ENCODE assay signal across 25 mouse cellular contexts in the genomic region with DNA sequence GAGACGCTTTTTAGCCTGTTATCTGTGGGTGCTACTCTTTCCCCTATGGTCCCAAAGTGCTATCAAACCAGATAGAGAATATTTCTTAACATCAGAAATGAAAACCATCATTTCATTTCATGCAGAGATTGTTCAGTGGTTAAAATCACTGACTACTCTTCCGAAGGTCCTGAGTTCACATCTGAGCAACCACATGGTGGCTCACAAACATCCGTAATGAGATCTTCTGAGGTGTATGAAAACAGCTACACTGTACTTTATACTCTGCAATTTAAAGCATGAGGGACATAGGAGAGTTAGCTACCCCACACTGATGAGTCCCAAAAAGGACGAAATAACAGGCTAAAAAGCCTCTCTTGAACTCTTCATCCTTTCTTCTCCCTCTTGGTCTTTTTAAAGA. TPM values are rescaled to one million over a fixed set of nuclear protein-coding genes. Genes with fewer than 3 reads are reported as not detected.
A peak's percentile ranks its signal among the peaks of the same experiment; 100 is the strongest.
DNase-seq lines count a peak whose midpoint lies in the region; ATAC-seq and TF ChIP-seq lines count a peak whose summit lies in the region.
"Had no signal": no experiment of that assay in that cellular context is flagged by ENCODE, and none has a peak within 500 bp of the region (broad histone marks: within the 10 kb centered on the region; RNA-seq: fewer than 3 reads in every experiment).

No protein-coding gene starts in this region.

- peak; percentile 37; the same call in 1 of the 2 replicates for ATAC-seq in neutrophil, adult 5-6 weeks (ENCODE audit: extremely low read depth, insufficient number of reproducible peaks, low FRiP score, poor library complexity, severe bottlenecking)
- ATAC-seq: forebrain, embryonic 13.5 days; hindbrain, embryonic 16.5 days; midbrain, embryonic 15.5 days had no signal

- no peak overlapping the region for H3K4me3 ChIP-seq in kidney, adult 2 months (ENCODE audit: insufficient read depth, low read depth, low read length)
- H3K4me3 ChIP-seq in embryonic fibroblast, embryonic 13.5 days (ENCODE audit: insufficient read depth, low read length) = no peak overlapping the region
- H3K4me3 ChIP-seq: embryonic facial prominence, embryonic 13.5 days; forebrain, embryonic 13.5 days; layer of hippocampus, adult 2 months; limb, embryonic 12.5 days; liver, embryonic 13.5 days; midbrain, embryonic 15.5 days; neural tube, embryonic 13.5 days had no signal

- no peak for TF ChIP-seq CTCF in kidney, adult 2 months (conservative IDR thresholded peaks at IDR 0.05; ENCODE audit: insufficient read depth, insufficient read length, low read depth, low read length)
- no peak for TF ChIP-seq CTCF in embryonic fibroblast, embryonic 13.5 days (IDR thresholded peaks at IDR 0.05; ENCODE audit: borderline replicate concordance, insufficient read depth, low read length)

- no peak for TF ChIP-seq POLR2A in kidney, adult 2 months (IDR thresholded peaks at IDR 0.05; ENCODE audit: low read depth, low read length)
- no peak; the same call in 1 of the 2 replicates for TF ChIP-seq POLR2A in embryonic fibroblast, embryonic 13.5 days (IDR thresholded peaks at IDR 0.05; ENCODE audit: low read depth, low read length)

- peak overlapping the region; percentile 45 for H3K27ac ChIP-seq in kidney, adult 2 months (ENCODE audit: insufficient read depth, low read depth, low read length)
- peak overlapping the region; percentile 87 for H3K27ac ChIP-seq in embryonic fibroblast, embryonic 13.5 days (ENCODE audit: insufficient read depth, low read length)
- H3K27ac ChIP-seq: embryonic facial prominence, embryonic 13.5 days; forebrain, embryonic 13.5 days; layer of hippocampus, adult 2 months; limb, embryonic 12.5 days; liver, embryonic 13.5 days; midbrain, embryonic 15.5 days; neural tube, embryonic 13.5 days had no signal

- peaks cover 27% of the 10 kb centered on the region for H3K36me3 ChIP-seq in kidney, adult 2 months (ENCODE audit: control insufficient read depth, insufficient read depth, low read length)
- H3K36me3 ChIP-seq: limb, embryonic 12.5 days; midbrain, embryonic 15.5 days; neural tube, embryonic 13.5 days had no signal

- H3K27me3 ChIP-seq in kidney, adult 2 months (replicated peaks; ENCODE audit: control insufficient read depth, insufficient read depth, low read length) = no peaks in the 10 kb centered on the region
- H3K27me3 ChIP-seq: embryonic facial prominence, embryonic 13.5 days; forebrain, embryonic 13.5 days; limb, embryonic 12.5 days; liver, embryonic 13.5 days; midbrain, embryonic 15.5 days; neural tube, embryonic 13.5 days had no signal

- no peak for DNase-seq in kidney, adult 2 months
- no peak for DNase-seq in kidney, adult 18-20 months
- peak; percentile 31 to 47 for DNase-seq in CD8-positive naive resting alpha-beta T cell, adult 2 months (ENCODE audit: low read depth in 2 of 2, low spot score in 2 of 2)
- no peak for DNase-seq in thymus, postnatal 10 days (ENCODE audit: low spot score in 2 of 2)
- DNase-seq in adrenal gland, postnatal 4 days (ENCODE audit: low spot score in 2 of 2) = no peak
- DNase-seq in thymus, postnatal 25 days = no peak
- DNase-seq: cerebellum, adult 8-10 months; cerebellum, postnatal 36 days; embryo, embryonic 11 days; gastrocnemius, postnatal 10 days; kidney, adult 11 months; kidney, postnatal 25 days; liver, embryonic 13.5 days; lung, embryonic 14.5 days; thymus, adult 18-20 months had no signal

- 75% methylated on average over 4 of the region's 4 CpGs for WGBS in kidney, adult 2 months

- peaks cover 11% of the 10 kb centered on the region; the same call in 1 of the 2 replicates for H3K4me1 ChIP-seq in kidney, adult 2 months (ENCODE audit: control insufficient read depth, insufficient read depth, low read length)
- 0 out of 2 replicates have a peak, but pooled peaks cover 2% of the 10 kb centered on the region for H3K4me1 ChIP-seq in embryonic fibroblast, embryonic 13.5 days (ENCODE audit: control insufficient read depth, insufficient read depth, low read length)
- H3K4me1 ChIP-seq: forebrain, embryonic 13.5 days; limb, embryonic 12.5 days; neural tube, embryonic 13.5 days had no signal

RNA-seq across cellular contexts. Expression of gene Clec2d, which starts 5.6 kb away (rescaled TPM):
- polyA plus RNA-seq in kidney, adult 2 months (2012; rRNA removed) = 42.9 and 67.0 TPM in 2 replicates
- polyA plus RNA-seq in embryonic fibroblast, embryonic 13.5 days (2011; ENCODE audit: insufficient read length, low read depth, missing spikeins) = 45.1 and 55.3 TPM in 2 replicates
- 513 and 543 TPM in 2 replicates for total RNA-seq in neutrophil, adult 5-6 weeks (2017)
- 10 to 100 TPM; 34.7 to 49.1 TPM for total RNA-seq in adrenal gland, postnatal 4 days (2021)
- polyA plus RNA-seq: forebrain, embryonic 13.5 days; heart, embryonic 11.5 days; midbrain, embryonic 15.5 days; neural tube, embryonic 13.5 days had no signal

Comparison
In these comparisons a context has a peak if more than half of its experiments do, and no peak if none do; other contexts are left out.
1. DNase-seq: peak in CD8-positive naive resting alpha-beta T cell, adult 2 months (2 of 2); none in kidney, adult 2 months (single experiment), kidney, adult 18-20 months (single experiment), thymus, postnatal 10 days (0 of 2), adrenal gland, postnatal 4 days (0 of 2) and thymus, postnatal 25 days (single experiment).
2. RNA of gene Clec2d, which starts 5.6 kb away (total RNA-seq): 513 to 543 TPM in neutrophil, adult 5-6 weeks; 34.7 to 49.1 TPM in adrenal gland, postnatal 4 days; every median in the first group is over 10 times any median in the second.